Mouse (Mus musculus) G1E (cell line): ENCODE measurements around the gene Kcnj4. TPM values are rescaled to one million over a fixed set of nuclear protein-coding genes. Genes with fewer than 3 reads are reported as not detected.

Experiments used
- ATAC-seq: 2 replicates; pipeline ENCODE4 v1.8.0; 2016; ENCODE audit warnings: mild to moderate bottlenecking; ENCODE audit not compliant: insufficient number of reproducible peaks, poor library complexity, low FRiP score, severe bottlenecking; ENCODE audit errors: extremely low read depth
- DNase-seq: peaks from one replicate; pipeline ENCODE4 v3.0.0; 2012; ENCODE audit warnings: low spot score
- H3K27me3 ChIP-seq: 2 replicates; pipeline ENCODE4 v1.6.1; 2012; ENCODE audit warnings: mild to moderate bottlenecking, low read length, inconsistent platforms; ENCODE audit not compliant: insufficient read depth
- H3K36me3 ChIP-seq: replicated peaks from 2 replicates; pipeline ENCODE3; 2012; ENCODE audit warnings: mild to moderate bottlenecking, inconsistent platforms
- H3K4me1 ChIP-seq: 2 replicates; pipeline ENCODE4 v1.6.1; 2012; ENCODE audit warnings: low read depth, low read length, inconsistent platforms, mixed read lengths; ENCODE audit not compliant: insufficient read depth
- H3K4me3 ChIP-seq: 2 replicates; pipeline ENCODE4 v1.5.1; 2012; ENCODE audit warnings: low read depth, mild to moderate bottlenecking, inconsistent platforms, low read length, moderate library complexity, mixed read lengths
- H3K9me3 ChIP-seq: replicated peaks from 2 replicates; pipeline ENCODE4 v1.6.1; 2012; ENCODE audit warnings: inconsistent platforms
- CTCF ChIP-seq: IDR thresholded peaks from 2 replicates; pipeline ENCODE4 v1.5.1; 2012; ENCODE audit warnings: low read depth, low read length, inconsistent platforms, mixed read lengths
- GATA1 ChIP-seq: IDR thresholded peaks from 2 replicates; pipeline ENCODE4 v1.6.1; 2012; ENCODE audit warnings: borderline replicate concordance, low read length, inconsistent platforms, mixed read lengths
- GATA2 ChIP-seq: IDR thresholded peaks from 2 replicates; pipeline ENCODE4 v1.6.1; 2012; ENCODE audit warnings: low read depth, low read length, inconsistent platforms, borderline replicate concordance
- POLR2AphosphoS5 ChIP-seq: IDR thresholded peaks from 2 replicates; pipeline ENCODE4 v1.6.1; 2012; ENCODE audit warnings: low read depth, low read length, inconsistent platforms; ENCODE audit not compliant: insufficient replicate concordance
- TAL1 ChIP-seq: conservative IDR thresholded peaks from 2 replicates; pipeline ENCODE4 v1.6.1; 2012; ENCODE audit warnings: low read depth, low read length, inconsistent platforms, mixed read lengths
- polyA plus RNA-seq: library from polyadenylated mRNA; stranded (reverse); fragments of >175 nt; gene quantifications from 2 replicates; pipeline ENCODE4 v1.2.3, GENCODE M21; 2012
- total RNA-seq, 2 experiments: library from RNA; stranded (forward) in 1 of 2; stranded (reverse) in 1 of 2; fragments of 200-1000 nt in 1 of 2; fragments of >200 nt in 1 of 2; fragmentation: Nextera tagmentation in 1 of 2; gene quantifications; 2 replicates each; pipeline ENCODE4 v1.2.3; 2014 to 2017

The Kcnj4 gene
- total and polyA plus RNA-seq, 3 experiments: 0.05 TPM; not detected in 2

- DNase-seq: no peak
- H3K4me1 ChIP-seq: no peaks in the 10 kb centered on the region
- TF ChIP-seq CTCF: no peak
- TF ChIP-seq GATA1: no peak
- no peak for TF ChIP-seq POLR2AphosphoS5
- no peak for TF ChIP-seq TAL1
- TF ChIP-seq GATA2: no peak
- no peak for ATAC-seq
- H3K27me3 ChIP-seq: peaks cover 48% of the 10 kb centered on the region
- H3K9me3 ChIP-seq: no peaks in the 10 kb centered on the region
- no peak overlapping the region for H3K4me3 ChIP-seq
- H3K36me3 ChIP-seq: no peaks in the 10 kb centered on the region
Observed at GRCm38 (mm10) chr15:79505616-79506283, 709 bp upstream of the Kcnj4 start.

- Histone ChIP-seq H3K4me3 (no peak overlapping the region), H3K36me3 (no peaks in the 10 kb centered on the region), H3K4me1 (no peaks in the 10 kb centered on the region), H3K27me3 (peaks cover 40% of the 10 kb centered on the region), H3K9me3 (no peaks in the 10 kb centered on the region)
- ATAC-seq (no peak), DNase-seq (no peak)
- no peak for TF ChIP-seq TAL1
- no peak for TF ChIP-seq GATA2
- no peak for TF ChIP-seq POLR2AphosphoS5
- TF ChIP-seq CTCF: no peak
- no peak for TF ChIP-seq GATA1
Observed at GRCm38 (mm10) chr15:79503438-79503837, 1.6 kb downstream of the Kcnj4 start.

- no peak for DNase-seq
- Histone ChIP-seq H3K27me3 (peaks cover 40% of the 10 kb centered on the region), H3K4me3 (no peak overlapping the region), H3K36me3 (no peaks in the 10 kb centered on the region), H3K4me1 (no peaks in the 10 kb centered on the region), H3K9me3 (no peaks in the 10 kb centered on the region)
- TF ChIP-seq POLR2AphosphoS5 (no peak), GATA2 (no peak), CTCF (no peak), TAL1 (no peak), GATA1 (no peak)
- no peak for ATAC-seq
Observed at GRCm38 (mm10) chr15:79502891-79503341, 2.1 kb downstream of the Kcnj4 start.

GRCm38 (mm10) chr15:79500110-79500509 is 4.9 kb downstream of the Kcnj4 start:
- ATAC-seq: no peak

GRCm38 (mm10) chr15:79493527-79493926 is 11.5 kb downstream of the Kcnj4 start:
- DNase-seq (no peak), ATAC-seq (no peak)
- TF ChIP-seq POLR2AphosphoS5: no peak
- no peak for TF ChIP-seq CTCF
- TF ChIP-seq TAL1: no peak
- no peak for TF ChIP-seq GATA1
- no peak for TF ChIP-seq GATA2
- Histone ChIP-seq H3K4me3 (no peak overlapping the region), H3K4me1 (no peaks in the 10 kb centered on the region), H3K9me3 (no peaks in the 10 kb centered on the region), H3K27me3 (peaks cover 29% of the 10 kb centered on the region), H3K36me3 (no peaks in the 10 kb centered on the region)

More at GRCm38 (mm10) chr15:79500110-79500509, 4.9 kb downstream of the Kcnj4 start:
- peaks cover 15% of the 10 kb centered on the region for H3K27me3 ChIP-seq
- no peaks in the 10 kb centered on the region for H3K9me3 ChIP-seq
- no peak for DNase-seq
- TF ChIP-seq POLR2AphosphoS5: no peak
- no peak for TF ChIP-seq TAL1
- TF ChIP-seq CTCF: no peak
- no peak for TF ChIP-seq GATA1
- TF ChIP-seq GATA2: no peak
- no peak overlapping the region for H3K4me3 ChIP-seq
- no peaks in the 10 kb centered on the region for H3K36me3 ChIP-seq
- H3K4me1 ChIP-seq: no peaks in the 10 kb centered on the region

- no peak for ATAC-seq
- no peak for TF ChIP-seq POLR2AphosphoS5
- no peak for TF ChIP-seq TAL1
- TF ChIP-seq GATA1: no peak
- no peak for TF ChIP-seq GATA2
- no peak for TF ChIP-seq CTCF
Observed at GRCm38 (mm10) chr15:79489463-79489862, 15.6 kb downstream of the Kcnj4 start.

More at GRCm38 (mm10) chr15:79489463-79489862, 15.6 kb downstream of the Kcnj4 start:
- Histone ChIP-seq H3K9me3 (no peaks in the 10 kb centered on the region), H3K4me1 (no peaks in the 10 kb centered on the region), H3K4me3 (no peak overlapping the region), H3K27me3 (peaks cover 29% of the 10 kb centered on the region), H3K36me3 (no peaks in the 10 kb centered on the region)
- DNase-seq: no peak
